Mouse (Mus musculus) T-helper 1 cell (primary cell): ENCODE measurements around the gene Ilf3.
"Not testable (repeated sequence)": the region's sequence is repeated elsewhere in the genome, so short reads cannot be mapped to it uniquely, and the experiment has no call there.

Source experiments
- in situ Hi-C: fragments of 300-600 bp; cut with MboI, MseI; formaldehyde crosslinking; loops from one replicate; pipeline ENCODE4 v1.15.1; 2025; ENCODE audit warnings: high pct_unique_total_duplicates

Gene Ilf3

DNA sequence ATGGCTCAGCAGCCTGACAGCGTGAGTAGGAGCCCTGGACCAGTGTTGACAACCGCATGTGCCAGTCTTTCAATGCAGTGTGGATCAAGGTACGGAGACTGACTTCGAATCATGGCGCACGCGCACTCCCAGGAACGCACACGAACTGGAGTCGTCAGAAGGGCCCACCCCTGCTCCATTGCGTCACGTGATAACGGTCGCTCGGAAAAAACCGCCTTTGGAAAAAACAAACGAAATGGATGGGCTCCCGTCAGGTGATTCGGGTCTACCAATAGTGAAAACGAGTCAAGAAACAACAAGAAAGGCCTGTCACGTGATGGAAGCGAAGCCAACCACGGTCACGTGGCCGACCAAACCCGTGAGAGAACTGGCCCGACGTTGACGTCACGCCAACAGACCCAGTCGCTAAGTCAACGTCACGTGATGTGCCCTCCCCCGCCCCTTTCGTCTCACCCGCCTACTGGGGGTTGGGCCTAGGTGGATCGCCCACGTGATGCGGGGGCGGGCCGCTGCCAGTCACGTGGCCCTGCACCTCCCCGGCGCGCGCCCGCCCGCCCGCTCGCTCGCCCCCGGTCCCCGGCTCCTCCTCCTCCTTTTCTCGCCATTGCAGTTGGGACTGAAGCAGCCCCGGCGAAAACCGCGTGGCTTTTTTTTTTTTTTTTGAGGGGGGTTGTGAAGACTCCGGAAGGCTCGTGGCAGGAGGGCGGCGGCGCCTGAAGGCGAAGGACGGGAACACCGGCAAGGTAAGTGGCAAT, at the start of gene Ilf3:
Ilf3 (plus strand) TSS at position 515 of the 755 bp plus-strand sequence.
- in situ Hi-C loops, result loop anchor here (5.0 kb wide), 1 partner anchor 60 kb away; no protein-coding TSS in a partner anchor

DNA sequence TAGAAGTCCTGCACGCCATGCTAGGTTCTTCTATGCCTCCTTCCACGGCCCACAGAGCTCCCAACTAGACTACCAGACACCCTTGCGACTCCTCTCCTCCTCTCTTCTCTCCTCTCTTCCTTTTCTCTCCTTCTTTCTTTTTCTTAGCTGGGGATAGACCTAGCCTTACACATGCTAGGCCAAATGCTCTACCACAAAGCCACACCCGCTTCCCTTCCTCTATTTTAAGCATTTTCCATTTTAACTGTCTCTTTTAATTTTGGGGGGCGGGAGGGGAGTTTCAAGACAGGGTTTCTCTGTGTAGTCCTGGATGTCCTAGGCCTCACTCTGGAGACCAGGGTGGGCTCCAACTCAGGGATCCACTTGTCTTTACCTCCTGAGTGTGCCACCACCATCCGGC, 48.9 kb upstream of the Ilf3 start:
- in situ Hi-C loops, result no loop called here

DNA sequence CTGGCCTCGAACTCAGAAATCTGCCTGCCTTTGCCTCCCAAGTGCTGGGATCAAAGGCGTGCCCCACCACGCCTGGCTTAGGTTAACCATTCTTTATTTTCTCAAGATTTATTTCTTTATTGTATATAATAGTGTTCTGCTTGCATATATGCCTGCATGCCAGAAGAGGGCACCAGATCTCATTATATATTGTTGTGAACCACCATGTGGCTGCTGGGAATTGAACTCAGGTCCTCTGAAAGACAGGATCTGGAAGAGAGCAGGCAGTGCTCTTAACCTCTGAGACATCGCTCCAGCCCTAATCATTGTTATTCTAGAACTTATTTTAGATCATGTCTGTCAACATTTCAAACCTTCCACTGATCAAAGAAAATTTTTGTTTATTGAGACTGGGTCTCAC, 48.2 kb upstream of the Ilf3 start:
- in situ Hi-C loops, result no loop called here

DNA sequence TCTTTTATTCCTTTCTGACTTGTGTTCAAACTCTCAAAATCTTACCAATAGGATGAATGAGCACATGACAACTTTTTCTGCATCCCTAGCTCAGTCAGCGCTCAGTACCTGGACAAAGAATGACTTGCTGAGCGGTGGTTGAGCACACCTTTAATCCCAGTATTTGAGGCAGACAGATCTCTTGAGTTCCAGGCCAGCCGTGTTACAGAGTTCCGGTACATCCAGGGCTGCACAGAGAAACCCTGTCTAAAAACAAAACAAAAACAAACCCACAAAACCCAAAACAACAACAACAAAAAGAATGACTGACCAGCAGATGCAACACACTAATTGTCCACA, 47.4 kb upstream of the Ilf3 start:
- in situ Hi-C loops, result no loop called here

DNA sequence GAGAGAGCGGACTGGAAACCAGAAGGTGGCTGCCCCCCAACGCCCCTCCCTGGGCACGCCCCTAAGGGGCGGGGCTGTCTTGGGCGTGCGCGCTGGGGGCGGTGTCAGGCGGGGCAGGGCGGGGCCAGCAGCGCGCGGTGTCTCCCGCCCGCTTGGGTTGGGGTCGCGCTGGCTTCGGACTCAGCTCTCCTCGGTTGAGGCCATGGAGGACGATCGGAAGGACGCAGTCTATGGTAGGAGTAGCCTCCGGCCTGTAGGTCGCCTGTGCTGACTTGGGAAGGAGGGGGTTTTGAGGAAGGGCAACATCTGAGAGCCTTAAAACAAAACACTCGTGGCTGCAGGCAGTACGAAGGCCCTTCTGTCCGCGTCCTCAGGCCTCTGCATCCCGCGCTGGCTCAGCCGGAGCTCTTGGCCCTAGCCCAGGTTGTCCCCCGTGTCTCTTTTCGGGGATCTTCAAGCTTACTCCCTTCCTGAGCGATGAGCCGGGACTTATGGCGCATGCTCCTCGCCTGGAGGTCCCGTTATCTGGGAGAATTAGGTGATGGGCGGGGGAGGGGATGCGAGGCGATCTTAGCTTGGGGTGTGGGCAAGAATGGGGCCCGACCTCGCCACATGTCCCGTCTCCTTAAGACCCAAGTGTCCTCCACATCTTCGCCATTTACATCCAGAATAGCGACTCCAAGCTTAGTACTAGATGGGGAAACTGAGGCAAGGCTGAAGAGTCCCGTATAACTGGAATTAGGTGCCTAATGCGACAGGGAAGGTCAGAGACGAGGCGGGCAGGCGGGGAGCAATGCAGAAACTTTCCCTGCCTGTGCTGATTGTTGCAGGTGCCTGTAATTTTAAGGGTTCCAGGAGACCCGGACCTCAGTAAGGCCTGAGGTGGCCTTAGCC, 46.8 kb upstream of the Ilf3 start, which contains the start of gene Slc44a2:
Slc44a2 (plus strand) TSS at position 80 of the 894 bp plus-strand sequence.
- in situ Hi-C loops, result no loop called here

DNA sequence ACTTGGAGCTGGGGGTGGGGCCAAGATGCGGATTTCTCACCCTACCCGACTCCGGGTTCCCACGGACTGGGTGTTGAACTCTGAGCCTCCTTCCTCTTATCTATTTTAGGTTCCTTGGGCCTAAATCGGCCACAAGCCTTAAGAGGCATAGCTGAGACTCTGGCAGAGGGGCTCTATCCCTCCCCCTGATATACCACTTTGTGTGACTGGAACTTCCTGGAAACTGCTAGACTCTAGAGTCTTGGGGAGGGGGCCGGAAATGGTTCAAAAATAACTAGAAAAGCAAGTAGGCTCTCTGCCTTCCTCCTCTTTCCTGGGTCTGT, 46.2 kb upstream of the Ilf3 start:
- in situ Hi-C loops, result no loop called here

DNA sequence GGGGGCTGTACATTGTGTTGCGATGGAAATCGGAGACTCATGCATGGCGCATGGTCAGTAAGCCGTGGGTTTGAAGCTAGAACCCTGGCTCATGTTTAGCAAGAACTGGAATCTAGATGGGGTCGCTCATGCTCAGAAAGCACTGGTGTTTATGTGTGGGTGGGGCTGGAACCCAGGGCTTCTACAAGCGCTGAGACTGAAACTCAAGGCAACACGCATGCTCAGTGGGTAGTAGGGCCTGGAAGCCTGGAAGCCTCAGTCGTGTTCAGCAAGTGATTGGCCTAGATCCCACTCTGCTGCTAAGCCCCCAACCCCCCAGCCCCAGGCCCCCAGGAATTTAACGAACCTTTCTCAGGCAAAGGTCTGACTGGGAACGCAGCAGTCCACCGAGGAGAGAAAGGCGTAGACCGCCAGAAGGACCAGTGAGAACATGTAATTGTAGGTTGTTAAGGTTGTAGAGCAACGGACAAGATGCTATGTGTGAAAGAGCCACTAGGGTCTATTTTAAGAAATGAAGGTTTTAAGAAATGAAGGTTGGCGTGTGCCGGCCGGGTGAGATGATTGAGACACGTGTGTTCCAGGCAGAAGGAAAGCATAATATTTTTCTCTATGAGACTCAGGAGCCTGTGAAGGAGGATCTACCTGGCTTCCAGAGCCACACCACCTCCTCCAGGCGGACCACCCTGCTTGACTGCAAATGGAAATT, 45.3 kb upstream of the Ilf3 start:
- in situ Hi-C loops, result no loop called here

DNA sequence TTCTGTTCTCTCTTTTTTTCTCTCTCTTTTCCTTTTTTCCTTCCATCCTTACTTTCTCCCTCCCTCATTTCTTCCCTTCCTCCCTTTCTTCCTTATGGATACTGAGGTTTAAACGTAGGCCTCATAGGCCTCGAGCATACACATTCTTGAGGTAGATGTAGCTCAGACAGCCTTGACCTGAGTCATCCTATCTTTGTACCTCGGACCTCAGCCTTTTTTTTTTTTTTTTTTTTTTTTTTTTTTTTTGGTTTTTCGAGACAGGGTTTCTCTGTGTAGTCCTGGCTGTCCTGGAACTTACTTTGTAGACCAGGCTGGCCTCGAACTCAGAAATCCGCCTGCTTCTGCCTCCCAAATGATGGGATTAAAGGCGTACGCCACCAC, 44.8 kb upstream of the Ilf3 start:
- in situ Hi-C loops, result not testable (repeated sequence)

DNA sequence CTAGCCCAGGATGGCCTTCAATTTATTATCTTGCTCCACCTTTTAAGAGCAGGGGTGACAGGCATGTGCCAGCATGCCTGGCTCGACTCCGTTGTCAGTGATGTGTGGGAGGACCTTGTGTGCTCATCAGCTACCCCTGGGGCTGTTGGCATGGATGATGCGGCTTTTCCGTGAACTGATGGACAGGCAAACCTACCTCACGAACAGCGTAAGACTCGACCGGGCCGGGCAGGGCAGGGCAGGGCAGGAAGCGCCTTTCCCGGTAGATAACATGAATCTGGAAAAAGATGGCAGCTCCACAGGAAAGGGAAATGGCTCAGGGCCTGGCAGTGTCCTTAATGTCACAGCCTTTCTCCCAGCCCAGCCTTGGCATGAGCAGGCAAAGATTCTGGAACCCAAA, 43.4 kb upstream of the Ilf3 start:
- in situ Hi-C loops, result no loop called here

DNA sequence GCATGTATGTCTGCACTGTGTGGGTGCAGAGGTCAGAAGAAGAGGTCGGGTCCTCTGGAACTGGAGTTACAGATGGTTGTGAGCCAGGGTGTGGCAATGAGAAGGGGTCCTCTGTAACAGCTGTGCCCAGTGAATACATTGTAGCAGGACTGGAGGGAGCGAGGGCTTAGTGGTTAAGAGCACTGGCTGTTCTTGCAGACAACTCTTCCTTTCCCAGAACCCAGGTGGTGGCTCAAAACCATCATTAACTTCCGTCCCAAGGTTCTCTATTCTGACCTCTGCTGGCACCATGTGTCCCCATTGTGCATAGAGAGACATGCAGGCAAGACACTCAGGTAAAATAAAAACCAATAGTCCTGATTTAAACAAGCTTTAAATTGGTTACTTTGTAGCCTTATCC, 40.1 kb upstream of the Ilf3 start:
- in situ Hi-C loops, result no loop called here

DNA sequence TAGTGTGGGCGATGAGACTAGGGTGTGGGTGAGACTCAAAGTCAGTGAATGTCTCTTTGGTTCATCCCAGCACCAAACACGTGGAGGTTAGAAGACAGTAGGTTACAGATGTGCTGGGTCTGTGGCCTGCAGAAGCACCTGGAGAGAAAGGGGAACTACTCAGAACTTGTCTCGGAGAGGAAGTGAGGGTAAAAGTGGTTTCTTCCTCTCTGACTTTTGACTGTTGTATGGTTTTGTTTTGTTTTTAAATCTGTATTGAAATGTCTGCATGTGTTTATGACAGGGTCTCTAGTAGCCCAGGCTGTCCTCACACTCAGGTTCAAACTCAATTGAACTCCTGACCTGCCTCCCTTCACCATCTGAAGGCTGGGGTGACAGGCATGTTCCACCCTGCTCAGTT, 39.6 kb upstream of the Ilf3 start:
- in situ Hi-C loops, result no loop called here

DNA sequence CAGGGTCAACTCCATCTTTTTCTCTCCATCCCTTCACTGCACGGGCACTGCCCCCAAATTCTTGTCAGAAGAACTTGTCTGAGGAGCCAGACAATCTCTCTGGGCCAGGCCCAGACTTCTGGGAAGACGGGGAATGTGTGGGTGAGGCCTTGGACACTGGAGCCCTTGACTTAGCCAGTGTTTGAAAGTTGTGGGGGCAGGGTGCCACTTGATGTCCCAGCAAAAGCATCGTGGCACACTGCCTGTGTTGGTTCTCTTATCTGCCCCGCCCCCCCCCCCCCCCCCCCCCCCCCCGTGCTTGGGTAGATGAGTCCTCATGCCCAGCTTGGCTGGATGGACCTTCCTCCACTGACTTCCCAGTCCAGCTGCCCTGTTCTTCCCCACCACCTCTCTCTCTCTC, 38.6 kb upstream of the Ilf3 start:
- in situ Hi-C loops, result no loop called here

DNA sequence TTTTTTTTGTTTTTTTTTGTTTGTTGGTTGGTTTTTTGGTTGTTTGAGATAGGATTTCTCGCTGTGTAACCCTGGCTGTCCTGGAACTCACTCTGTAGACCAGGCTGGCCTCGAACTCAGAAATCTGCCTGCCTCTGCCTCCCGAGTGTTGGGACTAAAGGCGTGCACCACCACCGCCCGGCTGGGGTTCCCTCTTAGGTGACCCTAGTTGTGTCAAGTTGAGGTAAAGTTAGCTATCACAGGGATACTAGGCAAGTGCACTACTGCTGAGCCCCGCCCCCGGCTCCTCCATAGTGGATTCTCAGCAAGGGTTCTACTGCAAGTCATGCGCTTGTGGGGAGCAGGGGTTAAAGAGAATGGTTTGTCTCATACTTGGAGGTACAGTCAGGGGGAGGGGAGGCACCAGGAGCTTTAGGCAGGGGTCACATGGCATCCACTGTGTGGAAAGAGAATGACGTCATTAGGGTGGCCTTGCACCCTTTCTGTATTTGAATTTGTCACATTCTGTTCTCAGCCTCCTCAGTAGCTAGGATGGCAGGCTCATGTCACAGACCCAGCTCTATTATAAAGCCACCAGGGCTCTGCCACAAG, 37.9 kb upstream of the Ilf3 start:
- in situ Hi-C loops, result no loop called here

DNA sequence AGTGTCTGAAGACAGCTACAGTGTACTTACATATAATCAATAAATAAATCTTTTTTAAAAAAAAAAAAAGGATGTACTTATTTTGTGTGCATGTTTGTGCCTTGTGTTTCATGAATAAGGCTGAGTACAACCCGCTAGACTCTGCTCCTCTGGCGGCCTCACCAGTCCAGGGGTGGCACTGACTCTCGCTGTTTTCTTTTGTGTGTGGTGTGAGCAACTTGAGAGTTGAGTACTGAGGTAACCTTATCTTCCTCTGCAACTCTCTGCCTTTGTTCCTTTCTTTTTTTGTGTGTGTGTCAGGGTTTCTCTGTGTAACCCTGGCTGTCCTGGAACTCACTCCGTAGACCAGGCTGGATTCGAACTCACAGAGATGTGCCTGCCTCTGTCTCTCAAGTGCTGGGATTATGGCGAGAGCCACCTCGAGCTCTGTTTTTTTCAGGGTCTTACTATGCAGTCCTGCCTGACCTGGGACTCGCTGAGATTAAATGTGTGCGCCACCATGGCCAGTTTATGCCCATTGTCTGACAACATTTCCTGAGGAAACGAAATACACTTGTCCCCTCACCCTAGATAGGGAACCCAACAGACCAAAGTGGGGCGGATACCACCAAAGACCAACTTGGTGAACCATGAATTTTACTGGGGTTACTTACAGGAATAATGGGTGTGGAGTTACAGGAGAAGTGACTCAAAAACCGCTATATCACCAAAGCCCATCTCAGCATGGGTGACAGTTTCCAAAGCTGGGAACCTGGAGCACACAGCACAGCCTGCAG, 36.1 kb upstream of the Ilf3 start:
- in situ Hi-C loops, result no loop called here

DNA sequence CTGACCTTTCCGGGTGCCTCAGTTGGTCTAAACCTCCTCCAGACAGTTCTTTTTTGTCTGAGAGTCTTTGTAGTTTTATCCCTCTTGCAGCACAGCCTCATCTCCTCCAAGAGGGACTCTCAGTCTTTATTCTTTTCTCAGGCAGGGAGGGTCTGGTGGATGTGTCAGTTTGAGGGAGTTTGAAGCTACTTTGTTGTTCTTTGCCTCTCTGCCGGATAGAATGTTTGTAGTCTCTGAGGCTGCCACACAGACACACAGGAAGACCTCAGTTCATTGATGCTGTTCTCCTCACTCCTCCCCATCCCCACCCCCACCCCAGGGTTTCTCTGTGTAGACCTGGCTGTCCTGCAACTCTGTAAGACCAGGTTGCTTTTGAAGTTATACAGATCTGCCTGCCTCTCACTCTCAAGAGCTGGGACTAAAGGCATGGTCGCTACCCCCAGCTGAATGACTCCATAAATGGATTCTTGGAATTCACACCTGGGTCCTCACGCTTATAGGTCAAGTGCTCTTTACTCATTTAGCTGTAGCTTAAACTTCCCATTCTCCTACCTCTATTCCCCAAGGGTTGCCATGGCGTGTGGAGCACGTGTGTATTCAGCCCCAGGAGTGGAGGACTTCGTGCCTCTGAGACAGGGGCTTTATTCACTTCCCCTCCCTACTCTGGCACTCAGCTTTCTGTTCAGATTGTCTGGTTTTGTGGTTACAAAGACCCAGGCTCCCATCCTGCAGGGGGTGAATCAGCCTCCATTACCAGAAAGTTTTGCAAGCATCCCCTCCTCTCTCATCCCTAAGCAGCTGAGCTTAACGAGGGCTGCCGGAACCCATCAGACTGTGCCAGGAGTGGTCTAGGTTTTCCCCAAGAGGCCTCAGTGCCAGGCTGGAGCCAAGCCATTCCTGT, 35.3 kb upstream of the Ilf3 start:
- in situ Hi-C loops, result no loop called here

DNA sequence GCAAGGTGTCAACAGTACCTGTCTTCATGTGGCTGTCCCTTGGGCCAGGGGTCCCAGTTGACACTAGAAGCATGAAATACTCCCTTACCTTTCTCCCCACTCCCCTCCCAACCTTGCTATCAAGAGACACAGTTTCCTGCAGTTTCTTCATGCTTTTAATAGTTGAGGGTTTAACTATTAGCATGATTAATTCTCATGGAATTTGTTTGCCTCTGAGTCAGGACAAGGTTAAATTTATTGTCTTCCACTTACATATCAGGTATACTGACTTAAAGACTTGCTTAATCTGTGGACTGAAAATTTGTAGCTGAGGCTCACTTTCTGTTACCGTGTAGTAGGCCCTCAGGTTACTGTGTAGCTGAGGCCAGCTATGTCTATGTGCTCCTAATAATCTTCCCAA, 34.1 kb upstream of the Ilf3 start:
- in situ Hi-C loops, result no loop called here

DNA sequence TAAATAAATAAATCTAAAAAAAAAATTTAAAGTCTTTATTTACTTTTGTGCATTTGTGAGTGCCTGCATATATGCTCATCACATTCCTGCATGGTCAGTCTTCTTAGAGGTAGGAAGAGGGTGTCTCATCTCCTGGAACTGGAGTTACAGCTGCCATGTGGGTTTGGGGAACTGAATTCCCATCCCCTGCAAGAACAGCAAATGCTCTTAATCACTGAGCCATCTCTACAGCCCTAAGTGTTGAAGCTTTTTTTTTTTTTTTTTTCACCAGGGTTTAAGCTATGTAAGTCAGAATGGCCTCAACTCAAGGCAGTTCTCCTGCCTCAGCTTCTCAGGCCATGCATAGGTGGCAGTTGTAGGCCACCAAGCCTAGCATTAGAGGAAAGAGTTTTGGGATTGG, 32.9 kb upstream of the Ilf3 start:
- in situ Hi-C loops, result no loop called here

DNA sequence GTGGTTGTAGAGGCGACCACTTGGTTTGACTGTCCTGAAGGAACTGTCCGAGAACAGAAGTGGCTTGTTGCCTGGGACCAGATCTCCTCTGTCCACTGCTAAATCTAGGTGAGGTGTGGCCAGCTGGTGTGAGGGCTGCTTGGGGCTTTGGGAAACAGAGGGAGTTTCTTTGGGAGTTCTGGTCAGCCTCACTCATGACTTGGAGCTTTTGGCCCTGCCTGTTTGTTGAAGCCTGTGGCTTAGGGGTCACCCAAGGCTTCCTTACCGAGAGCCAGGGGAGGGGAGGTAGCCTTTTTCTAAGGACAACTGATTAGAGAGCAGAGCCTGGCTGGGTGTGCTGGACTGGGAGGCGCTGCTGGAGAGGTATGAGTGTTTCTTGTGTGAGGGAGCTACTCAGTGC, 32.3 kb upstream of the Ilf3 start:
- in situ Hi-C loops, result no loop called here

DNA sequence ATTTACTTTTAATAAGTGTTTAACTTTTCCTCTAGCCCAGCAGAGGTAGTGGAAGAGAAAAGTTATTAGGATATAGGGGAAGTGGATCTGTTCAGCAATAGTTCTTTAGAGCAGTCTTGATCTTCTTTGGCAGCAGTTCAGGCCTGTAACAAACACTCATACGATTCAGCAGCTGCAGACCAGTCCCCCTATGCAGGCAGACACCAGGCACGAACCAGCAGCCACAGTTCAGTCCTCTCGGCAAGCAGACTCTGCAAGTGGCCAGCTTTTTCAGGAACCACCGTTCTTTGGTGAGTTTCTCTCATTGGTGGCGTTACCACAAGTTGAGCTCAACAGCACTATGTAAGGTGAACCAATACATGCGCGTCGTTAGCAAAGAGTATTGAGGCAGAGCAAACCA, 31.2 kb upstream of the Ilf3 start:
- in situ Hi-C loops, result no loop called here

DNA sequence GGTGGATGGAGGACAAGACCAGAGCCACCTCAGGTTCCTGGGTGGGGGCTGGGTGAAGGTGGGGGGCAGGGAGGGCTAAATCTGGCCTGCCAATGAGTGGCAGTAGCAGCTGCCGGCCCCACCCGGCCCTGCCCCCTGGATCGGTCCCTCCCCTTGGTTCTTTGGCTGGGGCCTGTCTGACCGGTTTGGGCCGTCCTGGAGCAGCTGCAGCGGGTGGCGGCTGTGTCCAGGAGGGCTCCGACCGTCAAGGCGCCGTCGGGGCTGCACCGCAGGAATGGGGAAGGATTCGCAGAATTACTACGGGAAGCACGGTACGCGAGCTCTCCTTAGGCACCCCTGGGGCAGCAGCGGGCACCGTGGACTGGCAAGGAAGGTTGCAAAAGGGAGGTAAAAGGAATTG, 30.0 kb upstream of the Ilf3 start:
- in situ Hi-C loops, result no loop called here
